In genomic region chr11:24414804-24415203, GRCm38 (mm10) we compare ENCODE assay signal across 10 mouse cellular contexts.
DNase-seq lines count a peak whose midpoint lies in the region; ATAC-seq lines count a peak whose summit lies in the region.
"Had no signal": no experiment of that assay in that cellular context is flagged by ENCODE, and none has a peak within 500 bp of the region (broad histone marks: within the 10 kb centered on the region; RNA-seq: fewer than 3 reads in every experiment).

No protein-coding gene starts in this region.

- no peak for ATAC-seq in intestine, embryonic 14.5 days (replicated peaks; ENCODE audit: low FRiP score, low TSS enrichment, low read depth)
- no peak for ATAC-seq in intestine, embryonic 15.5 days
- ATAC-seq in neural tube, embryonic 15.5 days (ENCODE audit: low FRiP score): no peak
- peak; percentile 78 for ATAC-seq in common myeloid progenitor, adult 5-6 weeks (replicated peaks; ENCODE audit: low read depth, poor library complexity, severe bottlenecking)

- no peak overlapping the region for H3K9ac ChIP-seq in intestine, embryonic 14.5 days (ENCODE audit: low read length)
- no peak overlapping the region for H3K9ac ChIP-seq in intestine, embryonic 15.5 days
- no peak overlapping the region for H3K9ac ChIP-seq in neural tube, embryonic 15.5 days (replicated peaks)
- H3K9ac ChIP-seq: heart, embryonic 13.5 days; limb, embryonic 15.5 days had no signal

- H3K27ac ChIP-seq in intestine, embryonic 14.5 days (ENCODE audit: low read depth): no peak overlapping the region
- H3K27ac ChIP-seq in intestine, embryonic 15.5 days: no peak overlapping the region
- H3K27ac ChIP-seq in neural tube, embryonic 15.5 days (replicated peaks): no peak overlapping the region
- H3K27ac ChIP-seq in hindbrain, embryonic 10.5 days: no peak overlapping the region
- H3K27ac ChIP-seq: heart, embryonic 13.5 days; limb, embryonic 15.5 days had no signal

- no peak overlapping the region for H3K4me2 ChIP-seq in intestine, embryonic 14.5 days (ENCODE audit: low read length)
- no peak overlapping the region for H3K4me2 ChIP-seq in intestine, embryonic 15.5 days (replicated peaks)
- no peak overlapping the region for H3K4me2 ChIP-seq in neural tube, embryonic 15.5 days
- H3K4me2 ChIP-seq: heart, embryonic 13.5 days; limb, embryonic 15.5 days had no signal

- DNase-seq in intestine, embryonic 14.5 days (ENCODE audit: low spot score): peak; percentile 27
- peak; percentile 14 for DNase-seq in neural tube, embryonic 10.5 days (ENCODE audit: extremely low spot score, low spot score)
- DNase-seq in retina, postnatal 1 day: peak; percentile 18
- DNase-seq in cerebellum, adult 18-20 months: no peak
- no peak for DNase-seq in hindbrain, embryonic 10.5 days (ENCODE audit: low spot score)

- H3K4me1 ChIP-seq in intestine, embryonic 14.5 days (replicated peaks; ENCODE audit: control insufficient read depth, insufficient read depth, low read length): no peaks in the 10 kb centered on the region
- no peaks in the 10 kb centered on the region for H3K4me1 ChIP-seq in intestine, embryonic 15.5 days (replicated peaks)
- no peaks in the 10 kb centered on the region for H3K4me1 ChIP-seq in neural tube, embryonic 15.5 days
- H3K4me1 ChIP-seq in hindbrain, embryonic 10.5 days (replicated peaks): no peaks in the 10 kb centered on the region
- H3K4me1 ChIP-seq: limb, embryonic 15.5 days had no signal

- H3K36me3 ChIP-seq in intestine, embryonic 14.5 days (ENCODE audit: control insufficient read depth, insufficient read depth, low read length): no peaks in the 10 kb centered on the region
- H3K36me3 ChIP-seq in intestine, embryonic 15.5 days: no peaks in the 10 kb centered on the region
- no peaks in the 10 kb centered on the region for H3K36me3 ChIP-seq in neural tube, embryonic 15.5 days
- no peaks in the 10 kb centered on the region for H3K36me3 ChIP-seq in hindbrain, embryonic 10.5 days
- H3K36me3 ChIP-seq: heart, embryonic 13.5 days; limb, embryonic 15.5 days had no signal

- H3K9me3 ChIP-seq in intestine, embryonic 14.5 days (ENCODE audit: control insufficient read depth, low read length): 0 out of 2 replicates have a peak, but pooled peaks cover 2% of the 10 kb centered on the region
- H3K9me3 ChIP-seq in intestine, embryonic 15.5 days: no peaks in the 10 kb centered on the region
- no peaks in the 10 kb centered on the region for H3K9me3 ChIP-seq in neural tube, embryonic 15.5 days (replicated peaks)
- H3K9me3 ChIP-seq in hindbrain, embryonic 10.5 days: peaks cover 7% of the 10 kb centered on the region
- H3K9me3 ChIP-seq: limb, embryonic 15.5 days had no signal

- H3K4me3 ChIP-seq in intestine, embryonic 14.5 days (ENCODE audit: low read depth, low read length): no peak overlapping the region
- H3K4me3 ChIP-seq in intestine, embryonic 15.5 days (replicated peaks): no peak overlapping the region
- H3K4me3 ChIP-seq in neural tube, embryonic 15.5 days (replicated peaks): no peak overlapping the region
- H3K4me3 ChIP-seq in hindbrain, embryonic 10.5 days: no peak overlapping the region
- H3K4me3 ChIP-seq: heart, embryonic 13.5 days; limb, embryonic 15.5 days had no signal

- H3K27me3 ChIP-seq in intestine, embryonic 14.5 days (replicated peaks; ENCODE audit: control insufficient read depth, insufficient read depth, low read length): no peaks in the 10 kb centered on the region
- no peaks in the 10 kb centered on the region for H3K27me3 ChIP-seq in intestine, embryonic 15.5 days (replicated peaks)
- H3K27me3 ChIP-seq in neural tube, embryonic 15.5 days (replicated peaks): no peaks in the 10 kb centered on the region
- no peaks in the 10 kb centered on the region for H3K27me3 ChIP-seq in hindbrain, embryonic 10.5 days (ENCODE audit: insufficient read depth, poor library complexity, severe bottlenecking)
- H3K27me3 ChIP-seq: heart, embryonic 13.5 days; limb, embryonic 15.5 days had no signal

Comparison
In these comparisons a context has a peak if more than half of its experiments do, and no peak if none do; other contexts are left out.
1. DNase-seq: peak in intestine, embryonic 14.5 days (single experiment), neural tube, embryonic 10.5 days (single experiment) and retina, postnatal 1 day (single experiment); none in cerebellum, adult 18-20 months (0 of 2) and hindbrain, embryonic 10.5 days (single experiment).